Mouse (Mus musculus) right cerebral cortex, adult 18-20 months (tissue): ENCODE data around the gene Pip4k2b.
"Not testable (repeated sequence)": the region's sequence is repeated elsewhere in the genome, so short reads cannot be mapped to it uniquely, and the experiment has no call there.

Experiments
- DNase-seq: peaks from one replicate; pipeline ENCODE4 v3.0.0; 2022; ENCODE audit warnings: mixed read lengths

Gene Pip4k2b

DNA sequence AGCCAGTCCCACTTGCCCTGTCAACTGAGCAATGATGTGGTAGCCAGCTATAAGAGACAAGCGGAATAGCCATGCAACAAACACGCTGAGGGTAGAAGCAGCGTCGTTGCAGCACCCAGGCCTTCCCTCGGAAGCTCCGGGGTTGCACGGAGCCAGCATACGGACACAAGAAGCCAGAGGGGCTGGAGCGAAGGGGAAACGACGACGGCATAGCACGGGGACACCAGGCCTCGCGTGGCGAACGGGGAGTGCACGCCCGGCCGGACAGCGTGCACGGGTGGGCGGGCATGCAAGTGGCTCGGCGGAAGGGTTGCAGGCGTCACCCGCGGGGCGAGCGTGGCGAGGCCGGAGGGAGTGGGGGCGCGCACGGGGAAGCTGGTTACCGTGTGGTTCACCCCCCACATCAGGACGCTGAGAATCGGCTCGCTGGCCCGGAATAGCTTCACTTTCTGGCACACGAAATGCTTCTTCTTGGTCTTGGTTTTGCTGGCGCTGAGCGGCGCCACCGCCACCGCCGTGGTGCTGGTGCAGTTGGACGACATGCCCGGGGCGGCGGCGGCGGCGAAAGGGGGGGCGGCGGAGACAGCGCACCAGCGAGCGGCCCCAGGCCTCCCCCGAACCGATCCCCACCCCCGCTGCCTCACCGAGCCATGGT lies at the start of gene Pip4k2b:
Pip4k2b (minus strand) TSS at position 642 of the 655 bp plus-strand sequence.
- DNase-seq: no peak

- no peak for DNase-seq
These were observed 48.7 kb upstream of the Pip4k2b start for GRCm38 (mm10) chr11:97793165-97793564.

DNA sequence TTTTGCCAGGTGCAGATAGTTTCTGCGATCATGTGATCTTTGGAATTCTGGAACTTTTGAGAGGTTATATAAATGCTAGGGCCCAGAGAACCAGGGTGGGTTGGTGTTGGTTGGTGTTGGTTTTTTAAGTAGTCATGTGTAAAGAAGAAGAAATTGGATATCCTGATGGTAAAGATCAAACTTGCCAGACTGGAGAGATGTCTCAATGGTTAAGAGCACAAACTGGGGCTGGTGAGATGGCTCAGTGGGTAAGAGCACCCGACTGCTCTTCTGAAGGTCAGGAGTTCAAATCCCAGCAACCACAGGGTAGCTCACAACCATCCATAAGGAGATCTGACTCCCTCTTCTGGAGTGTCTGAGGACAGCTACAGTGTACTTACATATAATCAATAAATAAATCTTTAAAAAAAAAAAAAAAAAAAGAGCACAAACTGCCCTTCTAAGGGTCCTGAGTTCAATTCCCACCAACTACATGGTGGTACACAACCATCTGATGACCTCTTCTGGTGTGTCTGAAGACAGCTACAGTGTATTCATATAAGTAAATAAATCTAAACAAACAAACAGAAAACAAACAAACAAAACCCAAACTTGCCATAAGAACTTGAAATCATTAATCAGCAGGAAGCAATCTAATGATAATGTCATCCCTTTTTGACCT lies 46.4 kb upstream of the Pip4k2b start:
- not testable (repeated sequence) for DNase-seq

GRCm38 (mm10) chr11:97789727-97790126 lies 45.2 kb upstream of the Pip4k2b start:
- DNase-seq: no peak

GRCm38 (mm10) chr11:97787961-97788360 lies 43.5 kb upstream of the Pip4k2b start:
- DNase-seq: no peak

DNA sequence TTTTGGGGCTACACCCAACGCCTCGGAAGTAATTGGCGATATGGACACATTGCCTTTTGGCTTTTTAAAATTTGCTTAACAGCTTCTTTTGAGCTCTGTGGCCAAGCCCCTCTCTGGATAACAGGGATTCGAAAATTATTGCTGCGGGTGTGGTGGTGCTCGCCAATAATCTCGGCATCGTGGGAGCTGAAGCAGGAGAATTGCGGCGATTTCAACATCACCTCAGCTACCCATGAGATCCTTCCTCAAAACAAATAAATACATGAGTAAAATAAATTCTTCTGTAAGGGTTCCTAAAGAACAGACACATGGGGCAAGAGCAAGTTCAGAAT lies 38.0 kb upstream of the Pip4k2b start:
- DNase-seq: no peak

- DNase-seq: peak; percentile 99
These were observed 37.5 kb upstream of the Pip4k2b start, which contains the start of gene Rpl23 for GRCm38 (mm10) chr11:97781832-97782563. Rpl23 (minus strand) TSS chr11:97782437.

GRCm38 (mm10) chr11:97781478-97781831 lies 37.0 kb upstream of the Pip4k2b start:
- DNase-seq: no peak

DNA sequence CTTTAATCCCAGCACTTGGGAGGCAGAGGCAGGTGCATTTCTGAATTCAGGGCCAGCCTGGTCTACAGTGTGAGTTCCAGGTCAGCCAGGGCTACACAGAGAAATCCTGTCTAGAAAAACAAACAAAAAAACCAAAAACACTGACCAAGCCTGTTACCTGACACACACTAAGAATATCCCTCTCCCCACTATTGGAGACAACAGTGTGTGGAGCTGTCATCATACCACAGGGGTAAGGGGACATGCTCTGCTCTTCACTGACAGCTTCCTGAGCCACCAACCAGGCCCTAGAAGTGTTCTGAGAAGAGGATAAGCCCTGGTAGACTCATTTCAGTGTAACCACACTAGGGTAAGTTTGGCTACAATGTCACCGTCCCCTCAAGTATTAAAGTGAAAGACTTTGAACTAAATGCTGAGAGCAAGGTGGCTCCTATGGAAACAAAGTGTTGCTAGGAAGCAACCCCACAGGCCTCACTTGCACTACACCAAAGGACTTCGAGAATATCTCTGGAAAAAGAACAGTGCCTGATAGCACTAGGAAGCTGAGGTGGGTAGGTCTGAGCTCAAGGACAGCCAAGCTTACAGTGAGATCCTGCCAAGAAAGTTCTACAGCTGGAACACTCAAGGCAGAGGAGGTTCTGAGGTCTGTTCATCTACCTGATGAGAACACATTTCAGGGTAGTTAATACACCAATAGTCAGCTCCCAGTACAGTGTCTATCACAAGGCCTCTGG lies 35.6 kb upstream of the Pip4k2b start:
- no peak for DNase-seq

- no peak for DNase-seq
These were observed 34.4 kb upstream of the Pip4k2b start for GRCm38 (mm10) chr11:97778918-97779317.

GRCm38 (mm10) chr11:97777129-97777529 lies 32.6 kb upstream of the Pip4k2b start:
- DNase-seq: no peak

DNA sequence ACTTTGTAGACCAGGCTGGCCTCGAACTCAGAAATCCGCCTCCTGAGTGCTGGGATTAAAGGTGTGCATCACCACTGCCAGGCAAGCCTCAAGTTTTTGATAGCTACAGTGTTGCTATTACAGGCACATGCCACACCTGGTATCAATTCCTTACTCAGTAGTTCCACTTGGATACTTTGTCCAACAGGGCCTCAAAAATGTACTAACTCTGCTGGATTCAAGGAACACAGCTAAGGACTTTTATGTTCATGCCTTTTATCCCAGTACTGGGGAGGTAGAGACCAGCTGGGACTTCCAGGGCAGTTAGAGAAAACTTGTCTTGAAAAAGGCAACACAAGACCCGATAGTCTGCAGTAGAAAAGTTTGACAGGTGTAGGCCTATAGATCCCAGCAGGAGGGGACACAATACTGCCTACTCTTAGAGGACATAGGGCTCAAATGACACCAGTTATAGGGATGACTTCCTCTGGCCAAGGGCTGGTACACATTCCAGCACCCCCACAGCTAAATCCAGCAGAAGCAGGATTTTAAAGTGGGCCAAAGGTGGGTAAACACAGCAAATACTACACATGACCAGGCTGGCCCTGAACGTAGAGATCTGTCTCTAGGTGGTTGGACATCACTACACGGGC lies 32.1 kb upstream of the Pip4k2b start:
- DNase-seq: no peak

DNA sequence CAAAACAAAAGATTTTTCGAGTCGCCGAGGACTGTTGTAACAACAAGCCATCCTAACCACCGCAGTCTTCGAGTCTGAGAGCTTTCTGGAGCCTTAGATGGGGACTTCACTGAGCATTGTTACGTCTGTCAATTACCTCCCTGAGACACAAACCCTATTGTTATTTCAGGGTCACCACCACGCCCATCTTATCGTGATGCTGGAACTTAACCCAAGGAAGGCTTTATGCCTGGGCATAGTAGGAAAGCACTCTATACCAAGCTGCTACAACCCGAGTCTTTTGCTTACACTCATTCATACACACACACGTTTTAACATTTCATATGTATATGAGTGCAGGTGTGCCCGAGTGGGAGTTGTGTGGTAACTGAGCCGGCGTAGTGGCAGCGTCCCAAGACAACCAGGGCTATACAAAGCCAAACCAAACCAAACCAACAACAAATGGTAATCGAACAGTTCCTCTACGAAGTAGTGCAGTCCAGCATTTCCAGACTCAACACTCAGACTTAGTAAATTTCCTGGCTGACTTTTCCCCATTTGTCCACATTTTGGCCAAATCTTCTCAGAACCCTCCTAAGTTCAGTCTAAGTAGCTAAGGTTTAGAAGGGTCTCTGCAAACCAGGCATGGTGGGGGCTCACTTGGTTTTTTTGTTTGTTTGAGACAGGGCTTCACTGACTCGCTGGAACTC lies 31.4 kb upstream of the Pip4k2b start, which contains the start of gene 1700001P01Rik:
1700001P01Rik (minus strand) TSS at position 111 of the 689 bp plus-strand sequence.
- DNase-seq: no peak

DNA sequence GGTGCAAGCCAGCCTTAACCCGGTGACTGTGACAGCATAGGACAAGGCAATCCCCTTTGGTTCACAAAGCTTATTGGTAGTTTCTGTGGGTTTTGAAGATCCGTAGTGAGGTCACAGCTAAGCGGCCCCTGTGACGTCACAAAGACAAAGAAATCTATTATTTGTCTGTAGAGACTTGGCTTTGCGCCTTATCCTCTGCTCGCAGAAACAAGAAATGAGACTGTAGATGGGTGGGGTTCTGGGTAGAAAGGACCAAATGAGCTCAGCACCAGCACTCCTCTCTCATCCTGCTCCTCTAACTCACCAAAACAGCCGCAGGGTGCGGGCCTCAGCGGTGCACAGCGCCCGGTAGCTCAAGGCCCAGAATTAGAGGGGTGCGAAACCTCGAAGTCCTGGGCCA lies 30.7 kb upstream of the Pip4k2b start:
- no peak for DNase-seq

DNA sequence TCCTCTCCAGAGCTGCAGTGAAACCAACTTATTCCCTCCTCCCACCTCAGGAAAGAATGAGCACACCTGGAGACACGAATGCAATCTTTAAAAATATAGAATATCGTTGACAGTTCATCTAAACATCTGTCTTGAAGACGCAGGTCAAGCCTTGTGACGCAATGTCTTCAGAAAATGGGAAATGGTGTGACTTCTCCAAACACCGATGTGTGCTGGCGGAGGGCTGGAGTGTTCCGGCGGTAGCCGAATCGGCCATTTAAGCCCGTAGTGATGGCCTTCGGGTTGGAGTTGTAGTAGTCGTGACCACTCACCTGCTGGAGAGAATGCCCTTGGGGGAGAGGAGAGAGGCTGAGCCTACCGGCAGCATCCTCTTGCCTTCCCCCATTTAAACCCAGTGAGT lies 26.9 kb upstream of the Pip4k2b start:
- no peak for DNase-seq

DNA sequence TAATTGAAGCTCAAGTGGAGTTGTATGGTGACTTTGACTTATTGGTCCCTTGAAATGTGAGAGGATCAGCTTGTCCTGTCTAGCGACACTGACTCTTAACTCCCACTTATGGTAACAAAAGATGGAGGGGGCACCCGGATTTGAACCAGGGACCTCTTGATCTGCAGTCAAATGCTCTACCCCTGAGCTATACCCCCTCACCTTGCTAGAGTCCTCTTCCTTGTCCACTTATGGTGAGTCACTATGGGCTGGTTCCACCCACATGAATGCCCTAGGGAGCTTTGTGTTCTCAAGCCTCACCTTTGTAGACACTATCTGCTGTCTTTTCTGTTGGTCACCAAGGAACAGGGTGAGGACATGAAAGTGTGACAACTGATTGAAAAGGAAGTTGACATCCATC lies 25.2 kb upstream of the Pip4k2b start:
- no peak for DNase-seq

DNA sequence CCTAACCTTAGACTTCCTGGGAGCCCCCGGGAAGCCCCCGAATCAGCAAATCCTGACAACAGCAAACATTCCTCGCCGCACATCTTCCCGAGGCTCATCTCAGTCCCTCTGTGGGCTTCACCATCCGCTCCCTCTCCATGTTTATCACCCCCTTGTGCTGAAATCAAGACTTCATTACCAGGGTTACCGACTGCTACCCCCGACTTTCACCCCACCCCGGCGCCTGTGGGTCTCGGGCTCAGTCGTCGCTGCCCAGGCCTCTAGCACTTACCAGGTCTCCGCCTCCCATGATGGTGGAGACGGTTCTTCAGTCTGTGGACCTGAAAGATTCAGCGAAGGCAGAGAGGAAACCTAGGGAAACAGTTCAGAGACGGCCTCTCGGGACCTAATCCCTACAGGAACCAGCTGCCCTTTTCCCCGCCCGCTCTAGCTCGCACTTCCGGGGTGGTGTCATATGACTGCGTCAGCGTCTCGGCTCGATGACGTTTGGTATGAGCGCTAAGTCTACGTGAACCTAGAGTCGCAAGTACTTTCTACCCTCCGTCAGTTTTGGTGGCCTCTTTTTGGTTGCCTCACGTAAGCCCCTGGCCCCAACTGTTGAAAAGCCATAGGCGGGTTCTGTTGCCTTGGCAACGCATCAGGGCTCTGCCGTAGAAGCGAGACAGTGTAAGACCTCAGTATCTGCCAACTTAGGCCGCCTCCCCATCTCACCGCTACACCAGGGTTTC lies 21.8 kb upstream of the Pip4k2b start, which contains the start of gene Cwc25:
Cwc25 (minus strand) TSS at position 403 of the 728 bp plus-strand sequence.
- DNase-seq: peak; percentile 97

- DNase-seq: no peak
These were observed 17.1 kb upstream of the Pip4k2b start for GRCm38 (mm10) chr11:97761638-97762037.

GRCm38 (mm10) chr11:97758942-97759341 lies 14.4 kb upstream of the Pip4k2b start:
- DNase-seq: no peak

DNA sequence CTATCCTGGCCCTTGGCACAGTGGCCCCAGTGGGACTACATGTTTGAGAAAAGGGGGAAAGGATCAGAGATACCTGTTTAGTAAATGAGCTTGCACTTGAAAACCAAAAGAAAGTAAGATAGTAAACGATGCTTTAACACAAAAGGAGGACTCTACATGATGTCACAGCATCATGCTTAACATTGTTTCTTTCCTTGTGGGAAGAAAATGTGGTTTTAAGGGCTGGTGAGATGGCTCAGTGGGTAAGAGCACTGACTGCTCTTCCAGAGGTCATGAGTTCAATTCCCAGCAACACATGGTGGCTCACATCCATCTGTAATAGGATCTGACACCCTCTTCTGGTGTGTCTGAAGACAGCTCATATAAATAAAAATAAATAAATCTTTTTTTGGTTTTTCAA lies 13.6 kb upstream of the Pip4k2b start:
- DNase-seq: no peak

- peak; percentile 80 for DNase-seq
These were observed 8.8 kb upstream of the Pip4k2b start for GRCm38 (mm10) chr11:97753277-97753676.
